Mouse (Mus musculus): ENCODE data around the gene Gm47955.

DNA sequence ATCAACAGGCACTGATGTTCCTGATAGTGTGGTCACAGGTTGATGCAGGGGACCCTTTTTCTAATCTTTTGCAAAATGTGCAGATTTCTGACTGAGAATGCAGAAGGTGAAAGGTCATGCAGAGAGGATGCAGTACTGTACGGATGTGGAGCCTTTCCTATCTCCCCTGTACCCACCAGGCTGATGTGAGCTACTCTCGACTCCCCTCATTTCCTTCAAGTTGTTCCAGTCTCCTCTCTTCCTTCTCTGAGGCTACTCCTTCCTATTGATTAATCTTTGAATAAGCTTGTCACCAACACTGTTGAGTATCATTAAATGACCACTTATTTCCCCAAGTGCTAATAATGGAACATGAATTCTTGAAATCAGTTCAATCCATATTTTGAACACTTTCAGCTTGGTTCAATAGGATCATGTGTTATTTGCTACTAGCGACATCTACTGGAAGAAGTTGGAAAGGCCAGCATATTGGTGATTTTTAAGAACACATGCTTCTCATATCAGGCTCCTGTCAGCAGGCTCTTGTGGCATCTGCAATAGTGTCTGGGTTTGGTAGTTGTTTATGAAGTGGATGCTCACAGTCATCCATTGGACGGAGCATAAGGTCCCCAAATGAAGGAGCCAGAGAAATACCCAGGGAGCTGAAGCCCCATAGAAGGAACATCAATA, 27.6 kb downstream of the Gm47955 start:
- TF ChIP-seq CTCF (IDR thresholded peaks at IDR 0.05; ENCODE audit: low read depth, low read length) (no peak), POLR2A (IDR thresholded peaks at IDR 0.05; ENCODE audit: borderline replicate concordance, low read depth, low read length) (no peak)

All from bone marrow macrophage, adult 2 months (primary cell).